Mouse (Mus musculus) MEL (cell line): ENCODE data around the gene Hnf1a. TPM values are rescaled to one million over a fixed set of nuclear protein-coding genes. Genes with fewer than 3 reads are reported as not detected.

Source experiments
- DNase-seq: peaks from one replicate; pipeline ENCODE4 v3.0.0; 2011; ENCODE audit warnings: low read depth, low spot score
- H3K27ac ChIP-seq: 2 replicates; pipeline ENCODE4 v1.5.1; 2012; ENCODE audit warnings: low read depth, mild to moderate bottlenecking, control low read depth, low read length, moderate library complexity; ENCODE audit not compliant: control insufficient read depth
- H3K27me3 ChIP-seq, 2 experiments: fragments of 150-350 bp in 1 of 2; sonication (generic) in 1 of 2; 2 replicates each; pipeline ENCODE4 v1.6.1; 2012; ENCODE audit warnings: low read length in 2 of 2, mild to moderate bottlenecking in 2 of 2, improper control_type of control experiment in 1 of 2, moderate library complexity in 1 of 2; ENCODE audit not compliant: insufficient read depth in 2 of 2, control insufficient read depth in 1 of 2
- H3K36me3 ChIP-seq, 2 experiments: 2 replicates each; pipeline ENCODE4 v1.6.1; 2012 to 2014; ENCODE audit warnings: low read length in 2 of 2, improper control_type of control experiment in 1 of 2, inconsistent platforms in 1 of 2, mild to moderate bottlenecking in 1 of 2; ENCODE audit not compliant: insufficient read depth in 2 of 2, control insufficient read depth in 1 of 2
- H3K4me1 ChIP-seq, 2 experiments: fragments of 150-350 bp in 1 of 2; sonication (generic) in 1 of 2; 2 replicates each; pipeline ENCODE4 v1.6.1; 2012; ENCODE audit warnings: low read length in 2 of 2, improper control_type of control experiment in 1 of 2, mild to moderate bottlenecking in 1 of 2; ENCODE audit not compliant: insufficient read depth in 2 of 2, control insufficient read depth in 1 of 2
- H3K4me3 ChIP-seq, 2 experiments: fragments of 150-350 bp in 1 of 2; sonication (generic) in 1 of 2; 2 replicates each; pipeline ENCODE4 v1.5.1; 2012; ENCODE audit warnings: low read depth in 2 of 2, low read length in 2 of 2, mild to moderate bottlenecking in 2 of 2, moderate library complexity in 2 of 2, control low read depth in 1 of 2, improper control_type of control experiment in 1 of 2; ENCODE audit not compliant: control insufficient read depth in 1 of 2, insufficient read depth in 1 of 2
- H3K79me2 ChIP-seq: 2 replicates; pipeline ENCODE4 v1.6.1; 2012; ENCODE audit warnings: mild to moderate bottlenecking, low read length, moderate library complexity; ENCODE audit not compliant: control insufficient read depth, poor library complexity, insufficient read depth
- H3K9ac ChIP-seq: 2 replicates; pipeline ENCODE4 v1.6.1; 2012; ENCODE audit warnings: low read depth, mild to moderate bottlenecking, control low read depth, low read length, moderate library complexity; ENCODE audit not compliant: control insufficient read depth, poor library complexity, severe bottlenecking
- H3K9me3 ChIP-seq: fragments of 150-350 bp; sonication (generic); replicated peaks from 2 replicates; pipeline ENCODE4 v1.6.1; 2012; ENCODE audit warnings: mild to moderate bottlenecking, low read length, improper control_type of control experiment, moderate library complexity; ENCODE audit not compliant: insufficient read depth
- CHD1 ChIP-seq: IDR thresholded peaks from 2 replicates; pipeline ENCODE4 v1.6.1; 2012; ENCODE audit warnings: low read depth, mild to moderate bottlenecking, inconsistent platforms, low read length, improper control_type of control experiment
- CHD2 ChIP-seq: IDR thresholded peaks from 2 replicates; pipeline ENCODE4 v1.6.1; 2011; ENCODE audit warnings: low read length, improper control_type of control experiment
- CTCF ChIP-seq, 3 experiments: IDR thresholded peaks in 2 of 3; conservative IDR thresholded peaks in 1 of 3; 2 replicates each; pipeline ENCODE4 v1.5.1; 2011 to 2012; ENCODE audit warnings: low read length in 3 of 3, low read depth in 2 of 3, mild to moderate bottlenecking in 2 of 3, improper control_type of control experiment in 1 of 3, inconsistent platforms in 1 of 3, mixed read lengths in 1 of 3, moderate library complexity in 1 of 3; ENCODE audit not compliant: control insufficient read depth in 1 of 3, insufficient read depth in 1 of 3, poor library complexity in 1 of 3, severe bottlenecking in 1 of 3
- E2F4 ChIP-seq: IDR thresholded peaks from 2 replicates; pipeline ENCODE4 v1.6.1; 2011; ENCODE audit warnings: low read depth, low read length, improper control_type of control experiment, borderline replicate concordance
- ETS1 ChIP-seq: IDR thresholded peaks from 2 replicates; pipeline ENCODE4 v1.6.1; 2012; ENCODE audit warnings: low read depth, mild to moderate bottlenecking, inconsistent platforms, low read length, improper control_type of control experiment, moderate library complexity
- GABPA ChIP-seq: IDR thresholded peaks from 2 replicates; pipeline ENCODE4 v1.6.1; 2012; ENCODE audit warnings: low read depth, mild to moderate bottlenecking, inconsistent platforms, low read length, improper control_type of control experiment, moderate library complexity
- HCFC1 ChIP-seq: IDR thresholded peaks from 2 replicates; pipeline ENCODE4 v1.6.1; 2012; ENCODE audit warnings: low read depth, mild to moderate bottlenecking, inconsistent platforms, low read length, improper control_type of control experiment, moderate library complexity
- KAT2A ChIP-seq: conservative IDR thresholded peaks from 2 replicates; pipeline ENCODE4 v1.6.1; 2012; ENCODE audit warnings: low read depth, low read length, improper control_type of control experiment, inconsistent platforms
- MAFK ChIP-seq: IDR thresholded peaks from 2 replicates; pipeline ENCODE4 v1.6.1; 2011; ENCODE audit warnings: low read depth, mild to moderate bottlenecking, low read length, improper control_type of control experiment, borderline replicate concordance
- MEF2A ChIP-seq: IDR thresholded peaks from 2 replicates; pipeline ENCODE4 v1.6.1; 2014; ENCODE audit warnings: low read depth, mild to moderate bottlenecking, inconsistent platforms, low read length, improper control_type of control experiment; ENCODE audit not compliant: poor library complexity, insufficient replicate concordance, severe bottlenecking; ENCODE audit errors: extremely low read depth
- NELFE ChIP-seq: IDR thresholded peaks from 2 replicates; pipeline ENCODE4 v1.6.1; 2011; ENCODE audit warnings: low read depth, low read length, improper control_type of control experiment
- NRF1 ChIP-seq: IDR thresholded peaks from 2 replicates; pipeline ENCODE4 v1.6.1; 2014; ENCODE audit warnings: low read depth, mild to moderate bottlenecking, inconsistent platforms, low read length, improper control_type of control experiment, moderate library complexity; ENCODE audit not compliant: poor library complexity, insufficient read depth, severe bottlenecking
- POLR2AphosphoS2 ChIP-seq: IDR thresholded peaks from 2 replicates; pipeline ENCODE4 v1.6.1; 2011; ENCODE audit warnings: low read length, improper control_type of control experiment
- POLR2AphosphoS5 ChIP-seq: IDR thresholded peaks from 2 replicates; pipeline ENCODE4 v1.6.1; 2012; ENCODE audit warnings: low read depth, borderline replicate concordance, mild to moderate bottlenecking, inconsistent platforms, low read length, moderate library complexity, mixed read lengths
- SIN3A ChIP-seq: IDR thresholded peaks from 2 replicates; pipeline ENCODE4 v1.6.1; 2012; ENCODE audit warnings: low read length, improper control_type of control experiment, inconsistent platforms
- TCF12 ChIP-seq: IDR thresholded peaks from 2 replicates; pipeline ENCODE4 v1.6.1; 2014; ENCODE audit warnings: low read depth, mild to moderate bottlenecking, inconsistent platforms, low read length, improper control_type of control experiment, moderate library complexity
- UBTF ChIP-seq: IDR thresholded peaks from 2 replicates; pipeline ENCODE4 v1.6.1; 2012; ENCODE audit warnings: low read depth, mild to moderate bottlenecking, inconsistent platforms, low read length, improper control_type of control experiment, moderate library complexity, borderline replicate concordance; ENCODE audit not compliant: insufficient read depth
- USF1 ChIP-seq: IDR thresholded peaks from 2 replicates; pipeline ENCODE4 v1.6.1; 2014; ENCODE audit warnings: low read depth, mild to moderate bottlenecking, inconsistent platforms, low read length, improper control_type of control experiment, moderate library complexity
- USF2 ChIP-seq, 2 experiments: IDR thresholded peaks; 2 replicates each; pipeline ENCODE4 v1.6.1; 2011 to 2012; ENCODE audit warnings: improper control_type of control experiment in 2 of 2, low read length in 2 of 2, borderline replicate concordance in 1 of 2, inconsistent platforms in 1 of 2, low read depth in 1 of 2, mild to moderate bottlenecking in 1 of 2; ENCODE audit not compliant: insufficient read depth in 1 of 2
- ZMIZ1 ChIP-seq: IDR thresholded peaks from 2 replicates; pipeline ENCODE4 v1.6.1; 2012; ENCODE audit warnings: low read depth, mild to moderate bottlenecking, inconsistent platforms, low read length, improper control_type of control experiment, moderate library complexity
- ZNF384 ChIP-seq: IDR thresholded peaks from 2 replicates; pipeline ENCODE4 v1.6.1; 2012; ENCODE audit warnings: low read depth, mild to moderate bottlenecking, inconsistent platforms, low read length, improper control_type of control experiment
- polyA plus RNA-seq, 2 experiments: library from polyadenylated mRNA; stranded (reverse) in 1 of 2; unstranded in 1 of 2; fragments of >175 nt in 1 of 2; fragments of >200 nt in 1 of 2; gene quantifications; 2 replicates each; pipeline versions ENCODE4 v1.2.1 to v1.2.4; 2012; ENCODE audit warnings: low replicate concordance in 2 of 2, low read depth in 1 of 2; ENCODE audit not compliant: insufficient read length in 2 of 2, insufficient read depth in 1 of 2, missing spikeins in 1 of 2
- total RNA-seq: library from RNA; depleted of rRNA; stranded (reverse); fragments of 300-350 nt; gene quantifications from 2 replicates; pipeline ENCODE4 v1.2.3, GENCODE M21; 2012

Gene Hnf1a
- total and polyA plus RNA-seq, 3 experiments = 0.08 to 0.28 TPM; not detected in 1

- TF ChIP-seq ZMIZ1 (no peak), POLR2AphosphoS5 (no peak), CTCF (IDR thresholded peaks at IDR 0.05 in 2 of 3, conservative IDR thresholded peaks at IDR 0.05 in 1 of 3; ENCODE audit: control insufficient read depth in 1 of 3, insufficient read depth in 1 of 3, low read depth in 2 of 3, low read length in 3 of 3, poor library complexity in 1 of 3, severe bottlenecking in 1 of 3) (no peak), ZNF384 (no peak), MEF2A (no peak), USF2 (IDR thresholded peaks at IDR 0.05; ENCODE audit: borderline replicate concordance in 1 of 2, insufficient read depth in 1 of 2, low read depth in 1 of 2, low read length in 2 of 2) (no peak), GABPA (no peak), E2F4 (no peak), KAT2A (no peak), POLR2AphosphoS2 (no peak), TCF12 (no peak), UBTF (no peak), MAFK (no peak), NELFE (no peak), CHD2 (no peak), USF1 (no peak), ETS1 (no peak), CHD1 (no peak), SIN3A (no peak)
- peaks cover 5 to 7% of the 10 kb centered on the region in 2 experiments; a peak in 3 of 4 replicates for H3K27me3 ChIP-seq
- H3K27ac ChIP-seq = no peak overlapping the region
- H3K4me1 ChIP-seq = peaks cover 0 to 4% of the 10 kb centered on the region in 2 experiments; a peak in 2 of 4 replicates
- H3K79me2 ChIP-seq = no peaks in the 10 kb centered on the region
- H3K4me3 ChIP-seq = no peak overlapping the region
- no peak for DNase-seq
- peaks cover 0 to 1% of the 10 kb centered on the region in 2 experiments; a peak in 2 of 4 replicates for H3K36me3 ChIP-seq
- H3K9ac ChIP-seq = no peak overlapping the region
- H3K9me3 ChIP-seq = no peaks in the 10 kb centered on the region
Observed at GRCm38 (mm10) chr5:115002781-115003180, 31.9 kb upstream of the Hnf1a start.

DNA sequence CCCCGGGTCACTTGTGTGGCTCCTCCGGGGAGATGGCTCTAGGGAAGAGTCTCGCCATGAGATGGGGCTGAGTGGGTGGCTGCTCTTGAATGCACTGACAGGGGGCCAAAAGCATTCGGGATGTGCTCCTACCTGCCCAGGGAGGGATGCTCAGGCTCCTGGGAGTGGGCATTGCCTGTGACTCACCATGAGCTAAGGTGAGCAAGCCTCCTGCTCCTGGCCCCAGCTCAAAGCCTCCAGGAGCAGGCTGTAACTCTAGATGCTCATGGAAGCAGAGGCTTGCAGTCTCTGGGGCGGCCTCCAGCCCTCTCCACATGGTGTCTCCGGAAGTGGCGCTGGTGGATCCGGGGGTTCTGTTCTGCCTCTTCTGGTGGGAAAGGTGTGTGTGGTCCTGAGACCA is 30.6 kb upstream of the Hnf1a start:
- Histone ChIP-seq H3K4me3 (no peak overlapping the region), H3K9me3 (no peaks in the 10 kb centered on the region), H3K9ac (no peak overlapping the region), H3K27me3 (peaks cover 5 to 7% of the 10 kb centered on the region in 2 experiments; a peak in 3 of 4 replicates), H3K79me2 (no peaks in the 10 kb centered on the region), H3K4me1 (no peaks in the 10 kb centered on the region), H3K27ac (no peak overlapping the region), H3K36me3 (no peaks in the 10 kb centered on the region)
- no peak for DNase-seq
- TF ChIP-seq CHD2 = no peak
- TF ChIP-seq NELFE = no peak
- no peak for TF ChIP-seq NRF1
- no peak for TF ChIP-seq HCFC1
